Mouse (Mus musculus): Measurements from ENCODE around the gene Lrrc4. TPM values are rescaled to one million over a fixed set of nuclear protein-coding genes. Genes with fewer than 3 reads are reported as not detected.

Gene Lrrc4
- total and polyA plus RNA-seq, 2 experiments = 0.10 TPM; not detected in 1

- DNase-seq (ENCODE audit: extremely low read depth, low read depth, low spot score) = no peak
- Histone ChIP-seq H3K4me1 (ENCODE audit: control insufficient read depth, insufficient read depth, low read length) (peaks cover 9% of the 10 kb centered on the region; the same call in 1 of the 2 replicates), H3K79me2 (ENCODE audit: control insufficient read depth, insufficient read depth, low read length) (peaks cover 14% of the 10 kb centered on the region; the same call in 1 of the 2 replicates), H3K9ac (ENCODE audit: low read depth, low read length) (no peak overlapping the region), H3K27ac (replicated peaks; ENCODE audit: insufficient read depth, low read depth, low read length) (no peak overlapping the region), H3K36me3 (ENCODE audit: control insufficient read depth, insufficient read depth, low read length) (peaks cover 13% of the 10 kb centered on the region), H3K4me3 (ENCODE audit: insufficient read depth, low read depth, low read length) (no peak overlapping the region), H3K27me3 (ENCODE audit: control insufficient read depth, insufficient read depth, low read length) (no peaks in the 10 kb centered on the region)
- 86% methylated on average over 5 of the region's 5 CpGs for WGBS
- TF ChIP-seq CTCF (IDR thresholded peaks at IDR 0.05; ENCODE audit: low read depth, low read length) (no peak), POLR2A (IDR thresholded peaks at IDR 0.05; ENCODE audit: extremely low read depth, insufficient read depth, low read length) (no peak)
Observed at GRCm38 (mm10) chr6:28621961-28622360, 209.6 kb downstream of the Lrrc4 start.

- no peak for DNase-seq (ENCODE audit: extremely low read depth, low read depth, low spot score)
- no peak overlapping the region for H3K4me3 ChIP-seq (ENCODE audit: insufficient read depth, low read depth, low read length)
- H3K4me1 ChIP-seq (ENCODE audit: control insufficient read depth, insufficient read depth, low read length) = peaks cover 9% of the 10 kb centered on the region; the same call in 1 of the 2 replicates
- TF ChIP-seq CTCF (IDR thresholded peaks at IDR 0.05; ENCODE audit: low read depth, low read length) = no peak
- no peak for TF ChIP-seq POLR2A (IDR thresholded peaks at IDR 0.05; ENCODE audit: extremely low read depth, insufficient read depth, low read length)
- WGBS = 92% methylated on average over 4 of the region's 4 CpGs
- peaks cover 14% of the 10 kb centered on the region; the same call in 1 of the 2 replicates for H3K79me2 ChIP-seq (ENCODE audit: control insufficient read depth, insufficient read depth, low read length)
- H3K27ac ChIP-seq (replicated peaks; ENCODE audit: insufficient read depth, low read depth, low read length) = no peak overlapping the region
- peaks cover 9% of the 10 kb centered on the region for H3K36me3 ChIP-seq (ENCODE audit: control insufficient read depth, insufficient read depth, low read length)
- H3K9ac ChIP-seq (ENCODE audit: low read depth, low read length) = no peak overlapping the region
- H3K27me3 ChIP-seq (ENCODE audit: control insufficient read depth, insufficient read depth, low read length) = no peaks in the 10 kb centered on the region
Observed at GRCm38 (mm10) chr6:28621431-28621830, 210.1 kb downstream of the Lrrc4 start.

- H3K27ac ChIP-seq (replicated peaks; ENCODE audit: insufficient read depth, low read depth, low read length) = no peak overlapping the region
Observed at GRCm38 (mm10) chr6:28618751-28619153, 212.8 kb downstream of the Lrrc4 start.

GRCm38 (mm10) chr6:28618299-28618698 lies 213.2 kb downstream of the Lrrc4 start:
- 70% methylated on average over 3 of the region's 3 CpGs for WGBS

More at GRCm38 (mm10) chr6:28618751-28619153, 212.8 kb downstream of the Lrrc4 start:
- H3K4me1 ChIP-seq (ENCODE audit: control insufficient read depth, insufficient read depth, low read length) = peaks cover 9% of the 10 kb centered on the region; the same call in 1 of the 2 replicates
- peak; percentile 48 for DNase-seq (ENCODE audit: extremely low read depth, low read depth, low spot score)
- WGBS = 10% methylated on average over 7 of the region's 7 CpGs
- no peak for TF ChIP-seq CTCF (IDR thresholded peaks at IDR 0.05; ENCODE audit: low read depth, low read length)
- no peak for TF ChIP-seq POLR2A (IDR thresholded peaks at IDR 0.05; ENCODE audit: extremely low read depth, insufficient read depth, low read length)
- H3K9ac ChIP-seq (ENCODE audit: low read depth, low read length) = no peak overlapping the region
- H3K27me3 ChIP-seq (ENCODE audit: control insufficient read depth, insufficient read depth, low read length) = no peaks in the 10 kb centered on the region
- H3K4me3 ChIP-seq (ENCODE audit: insufficient read depth, low read depth, low read length) = no peak overlapping the region
- peaks cover 3% of the 10 kb centered on the region; the same call in 1 of the 2 replicates for H3K36me3 ChIP-seq (ENCODE audit: control insufficient read depth, insufficient read depth, low read length)
- peaks cover 19% of the 10 kb centered on the region; the same call in 1 of the 2 replicates for H3K79me2 ChIP-seq (ENCODE audit: control insufficient read depth, insufficient read depth, low read length)

GRCm38 (mm10) chr6:28615966-28616365 lies 215.6 kb downstream of the Lrrc4 start:
- DNase-seq (ENCODE audit: extremely low read depth, low read depth, low spot score) = no peak
- Histone ChIP-seq H3K36me3 (ENCODE audit: control insufficient read depth, insufficient read depth, low read length) (peaks cover under 1% of the 10 kb centered on the region; the same call in 1 of the 2 replicates), H3K79me2 (ENCODE audit: control insufficient read depth, insufficient read depth, low read length) (peaks cover 15% of the 10 kb centered on the region; the same call in 1 of the 2 replicates), H3K9ac (ENCODE audit: low read depth, low read length) (no peak overlapping the region), H3K4me1 (ENCODE audit: control insufficient read depth, insufficient read depth, low read length) (peaks cover 4% of the 10 kb centered on the region; the same call in 1 of the 2 replicates), H3K4me3 (ENCODE audit: insufficient read depth, low read depth, low read length) (no peak overlapping the region), H3K27me3 (ENCODE audit: control insufficient read depth, insufficient read depth, low read length) (no peaks in the 10 kb centered on the region), H3K27ac (replicated peaks; ENCODE audit: insufficient read depth, low read depth, low read length) (no peak overlapping the region)
- 92% methylated on average over 3 of the region's 3 CpGs for whole genome bisulfite sequencing
- TF ChIP-seq CTCF (IDR thresholded peaks at IDR 0.05; ENCODE audit: low read depth, low read length) (no peak), POLR2A (IDR thresholded peaks at IDR 0.05; ENCODE audit: extremely low read depth, insufficient read depth, low read length) (no peak)

More at GRCm38 (mm10) chr6:28618299-28618698, 213.2 kb downstream of the Lrrc4 start:
- no peak overlapping the region for H3K4me3 ChIP-seq (ENCODE audit: insufficient read depth, low read depth, low read length)
- TF ChIP-seq CTCF (IDR thresholded peaks at IDR 0.05; ENCODE audit: low read depth, low read length) (no peak), POLR2A (IDR thresholded peaks at IDR 0.05; ENCODE audit: extremely low read depth, insufficient read depth, low read length) (no peak)
- peaks cover 9% of the 10 kb centered on the region; the same call in 1 of the 2 replicates for H3K4me1 ChIP-seq (ENCODE audit: control insufficient read depth, insufficient read depth, low read length)
- no peaks in the 10 kb centered on the region for H3K27me3 ChIP-seq (ENCODE audit: control insufficient read depth, insufficient read depth, low read length)
- peaks cover 19% of the 10 kb centered on the region; the same call in 1 of the 2 replicates for H3K79me2 ChIP-seq (ENCODE audit: control insufficient read depth, insufficient read depth, low read length)
- H3K9ac ChIP-seq (ENCODE audit: low read depth, low read length) = no peak overlapping the region
- no peak for DNase-seq (ENCODE audit: extremely low read depth, low read depth, low spot score)
- H3K36me3 ChIP-seq (ENCODE audit: control insufficient read depth, insufficient read depth, low read length) = peaks cover 3% of the 10 kb centered on the region; the same call in 1 of the 2 replicates
- no peak overlapping the region for H3K27ac ChIP-seq (replicated peaks; ENCODE audit: insufficient read depth, low read depth, low read length)

DNA sequence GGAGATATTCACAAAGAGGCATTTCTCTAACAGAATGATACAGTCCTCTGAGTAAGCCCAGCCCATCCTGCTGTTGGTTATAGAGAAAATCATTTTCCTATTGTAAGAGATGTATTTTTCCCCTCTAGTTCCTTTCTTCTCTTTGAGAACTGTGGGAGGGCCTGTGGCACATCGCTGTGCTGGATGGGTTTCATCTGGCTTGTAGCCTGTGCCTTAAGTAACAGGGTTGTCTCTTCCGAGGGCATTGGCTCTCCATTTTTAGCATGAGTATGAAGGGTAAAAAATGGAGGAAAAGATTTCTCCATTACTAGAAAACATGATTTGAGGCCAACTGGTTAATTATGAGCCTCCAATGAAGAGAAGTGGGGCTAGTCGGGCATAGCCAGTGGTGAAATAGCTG lies 216.1 kb downstream of the Lrrc4 start:
- peaks cover 4% of the 10 kb centered on the region; the same call in 1 of the 2 replicates for H3K4me1 ChIP-seq (ENCODE audit: control insufficient read depth, insufficient read depth, low read length)
- WGBS = 65% methylated on average over 3 of the region's 3 CpGs
- no peak overlapping the region for H3K27ac ChIP-seq (replicated peaks; ENCODE audit: insufficient read depth, low read depth, low read length)
- H3K36me3 ChIP-seq (ENCODE audit: control insufficient read depth, insufficient read depth, low read length) = no peaks in the 10 kb centered on the region
- TF ChIP-seq POLR2A (IDR thresholded peaks at IDR 0.05; ENCODE audit: extremely low read depth, insufficient read depth, low read length) = no peak
- TF ChIP-seq CTCF (IDR thresholded peaks at IDR 0.05; ENCODE audit: low read depth, low read length) = no peak
- no peak overlapping the region for H3K4me3 ChIP-seq (ENCODE audit: insufficient read depth, low read depth, low read length)
- peaks cover 15% of the 10 kb centered on the region; the same call in 1 of the 2 replicates for H3K79me2 ChIP-seq (ENCODE audit: control insufficient read depth, insufficient read depth, low read length)
- no peak overlapping the region for H3K9ac ChIP-seq (ENCODE audit: low read depth, low read length)
- no peak for DNase-seq (ENCODE audit: extremely low read depth, low read depth, low spot score)
- H3K27me3 ChIP-seq (ENCODE audit: control insufficient read depth, insufficient read depth, low read length) = no peaks in the 10 kb centered on the region

All from liver, adult 2 months (tissue).